Mouse (Mus musculus) myocyte (in vitro differentiated cells): ENCODE results near the gene Psmd3.

Source experiments
- CEBPB ChIP-seq: IDR thresholded peaks from 2 replicates; pipeline ENCODE4 v1.6.1; 2011; ENCODE audit warnings: mild to moderate bottlenecking, moderate library complexity; ENCODE audit not compliant: poor library complexity, insufficient read depth, severe bottlenecking
- E2F4 ChIP-seq: IDR thresholded peaks from one replicate; pipeline ENCODE4 v1.6.1; 2011; ENCODE audit warnings: mild to moderate bottlenecking, control low read depth, moderate library complexity; ENCODE audit not compliant: insufficient read depth
- MAX ChIP-seq: IDR thresholded peaks from one replicate; pipeline ENCODE4 v1.6.1; 2011; ENCODE audit warnings: low read depth, mild to moderate bottlenecking, control low read depth
- MYOD1 ChIP-seq, 3 experiments: IDR thresholded peaks; one replicate each; pipeline ENCODE4 v1.6.1; 2011; ENCODE audit warnings: control low read depth in 2 of 3, low read depth in 2 of 3, mild to moderate bottlenecking in 2 of 3, moderate library complexity in 1 of 3; ENCODE audit not compliant: insufficient read length in 2 of 3, control insufficient read depth in 1 of 3
- MYOG ChIP-seq, 3 experiments: IDR thresholded peaks; one replicate each; pipeline ENCODE4 v1.6.1; 2011; ENCODE audit warnings: control low read depth in 2 of 3, low read depth in 2 of 3, mild to moderate bottlenecking in 2 of 3; ENCODE audit not compliant: insufficient read length in 2 of 3, control insufficient read depth in 1 of 3, insufficient read depth in 1 of 3
- POLR2A ChIP-seq: IDR thresholded peaks from one replicate; pipeline ENCODE4 v1.6.1; 2011; ENCODE audit warnings: low read depth, mild to moderate bottlenecking, control low read depth, moderate library complexity; ENCODE audit not compliant: insufficient read length
- POLR2AphosphoS2 ChIP-seq: IDR thresholded peaks from one replicate; pipeline ENCODE4 v1.6.1; 2011; ENCODE audit warnings: low read depth, control low read depth; ENCODE audit not compliant: insufficient read length
- REST ChIP-seq: IDR thresholded peaks from one replicate; pipeline ENCODE4 v1.6.1; 2011; ENCODE audit warnings: mild to moderate bottlenecking, control low read depth, moderate library complexity; ENCODE audit not compliant: insufficient read depth, insufficient read length
- TCF12 ChIP-seq: IDR thresholded peaks from one replicate; pipeline ENCODE4 v1.6.1; 2011; ENCODE audit warnings: mild to moderate bottlenecking, control low read depth; ENCODE audit not compliant: poor library complexity, insufficient read depth, severe bottlenecking
- TCF3 ChIP-seq: IDR thresholded peaks from one replicate; pipeline ENCODE4 v1.6.1; 2011; ENCODE audit warnings: low read depth, control low read depth; ENCODE audit not compliant: insufficient read length
- USF1 ChIP-seq: IDR thresholded peaks from one replicate; pipeline ENCODE4 v1.6.1; 2011; ENCODE audit warnings: low read depth, mild to moderate bottlenecking, control low read depth, moderate library complexity

DNA sequence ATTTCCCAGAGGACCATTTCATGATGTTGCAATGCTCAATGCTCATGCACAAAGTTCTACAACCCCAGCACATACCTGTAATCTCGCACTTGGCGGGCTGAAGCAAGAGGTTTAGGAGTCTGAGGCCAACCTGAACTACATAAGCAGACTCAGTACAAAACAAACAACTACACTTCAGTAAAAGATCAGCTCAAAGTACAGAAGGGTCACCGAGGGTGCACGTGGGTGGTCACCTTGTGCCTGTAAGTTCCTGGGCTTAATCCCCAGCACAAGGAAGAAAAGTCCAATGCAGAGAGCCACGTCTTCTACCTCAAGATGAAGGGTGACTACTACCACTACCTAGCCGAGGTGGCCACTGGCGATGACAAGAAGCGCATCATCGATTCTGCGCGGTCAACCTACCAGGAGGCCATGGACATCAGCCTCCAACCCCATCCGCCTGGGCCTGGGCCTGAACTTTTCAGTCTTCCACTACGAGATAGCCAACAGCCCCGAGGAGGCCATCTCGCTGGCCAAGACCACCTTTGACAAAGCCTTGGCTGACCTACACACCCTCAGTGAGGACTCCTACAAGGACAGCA is 43.7 kb downstream of the Psmd3 start:
- TF ChIP-seq POLR2A (no peak), POLR2AphosphoS2 (no peak), MAX (no peak), E2F4 (no peak), TCF12 (no peak), USF1 (no peak), MYOG (IDR thresholded peaks at IDR 0.05; ENCODE audit: control insufficient read depth in 1 of 3, insufficient read depth in 1 of 3, insufficient read length in 2 of 3, low read depth in 2 of 3) (no peak), CEBPB (no peak), MYOD1 (IDR thresholded peaks at IDR 0.05; ENCODE audit: control insufficient read depth in 1 of 3, insufficient read length in 2 of 3, low read depth in 2 of 3) (no peak), REST (no peak), TCF3 (no peak)
